Mouse (Mus musculus) cortical plate, adult 2 months (tissue): ENCODE measurements at regions not wholly inside any gene's neighbourhood (a gene's known extent, or its start where the extent isn't known, plus 50 kb on each side); places are given as distances from the start of the nearest gene placed in this dataset.

Source experiments
- CTCF ChIP-seq: fragments of 200-500 bp; IDR thresholded peaks from 2 replicates; pipeline ENCODE4 v1.5.1; 2011; ENCODE audit warnings: mild to moderate bottlenecking, control low read depth, low read length; ENCODE audit not compliant: insufficient read depth; ENCODE audit errors: extremely low read depth
- POLR2A ChIP-seq: fragments of 200-500 bp; IDR thresholded peaks from 2 replicates; pipeline ENCODE4 v1.6.1; 2011; ENCODE audit warnings: mild to moderate bottlenecking, low read length, control low read depth; ENCODE audit not compliant: insufficient read depth; ENCODE audit errors: extremely low read depth

DNA sequence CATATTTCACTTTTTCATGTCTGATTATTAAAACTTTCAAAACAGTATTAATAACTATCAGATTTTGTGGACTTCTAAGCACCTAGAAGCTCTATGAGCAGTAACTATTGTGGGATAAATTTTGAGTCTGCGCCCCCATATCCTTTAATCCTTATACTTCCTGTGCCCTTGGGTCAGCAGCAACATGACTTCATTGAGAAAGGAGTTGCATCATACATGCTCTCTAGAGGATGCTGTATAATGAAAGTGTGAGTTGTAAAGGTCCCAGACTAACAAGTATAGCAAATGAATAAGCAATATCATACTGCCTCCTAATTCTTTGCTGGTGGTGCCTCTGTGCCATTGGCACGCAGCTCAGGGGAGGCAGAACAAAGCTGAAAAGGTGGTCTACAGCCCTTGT is 404.6 kb downstream of the 4930474N05Rik start:
- no peak for TF ChIP-seq CTCF
- no peak for TF ChIP-seq POLR2A
